Mouse (Mus musculus) heart, postnatal 14 days (tissue): ENCODE results near the gene Grm1. TPM values are rescaled to one million over a fixed set of nuclear protein-coding genes. Genes with fewer than 3 reads are reported as not detected.
"Not testable (repeated sequence)": the region's sequence is repeated elsewhere in the genome, so short reads cannot be mapped to it uniquely, and the experiment has no call there.

ENCODE experiments used
- DNase-seq, 2 experiments: peaks; one replicate each; pipeline ENCODE4 v3.0.0; 2021 to 2022
- intact Hi-C: fragments of 180-260 bp; cut with DNase I; formaldehyde crosslinking; loops from one replicate; pipeline ENCODE4 v1.15.1; 2025
- long read RNA-seq, 2 experiments: library from polyadenylated mRNA; stranded (forward); transcript quantifications; one replicate each; pipeline ENCODE4 v2.0.0; 2021
- total RNA-seq, 2 experiments: library from RNA; stranded (reverse); gene quantifications; 2 replicates each; pipeline ENCODE4 v1.2.3; 2021

Grm1 gene
- 1 to 10 TPM; 3.4 to 4.3 TPM for total RNA-seq
- long read RNA-seq, experiment 1 = 0 reads
- long read RNA-seq, experiment 2, partial matches to known transcripts = 0 of 1 reads
- long read RNA-seq, experiment 2, other reads (novel, unspliced or antisense) = 1 of 1 reads

DNA sequence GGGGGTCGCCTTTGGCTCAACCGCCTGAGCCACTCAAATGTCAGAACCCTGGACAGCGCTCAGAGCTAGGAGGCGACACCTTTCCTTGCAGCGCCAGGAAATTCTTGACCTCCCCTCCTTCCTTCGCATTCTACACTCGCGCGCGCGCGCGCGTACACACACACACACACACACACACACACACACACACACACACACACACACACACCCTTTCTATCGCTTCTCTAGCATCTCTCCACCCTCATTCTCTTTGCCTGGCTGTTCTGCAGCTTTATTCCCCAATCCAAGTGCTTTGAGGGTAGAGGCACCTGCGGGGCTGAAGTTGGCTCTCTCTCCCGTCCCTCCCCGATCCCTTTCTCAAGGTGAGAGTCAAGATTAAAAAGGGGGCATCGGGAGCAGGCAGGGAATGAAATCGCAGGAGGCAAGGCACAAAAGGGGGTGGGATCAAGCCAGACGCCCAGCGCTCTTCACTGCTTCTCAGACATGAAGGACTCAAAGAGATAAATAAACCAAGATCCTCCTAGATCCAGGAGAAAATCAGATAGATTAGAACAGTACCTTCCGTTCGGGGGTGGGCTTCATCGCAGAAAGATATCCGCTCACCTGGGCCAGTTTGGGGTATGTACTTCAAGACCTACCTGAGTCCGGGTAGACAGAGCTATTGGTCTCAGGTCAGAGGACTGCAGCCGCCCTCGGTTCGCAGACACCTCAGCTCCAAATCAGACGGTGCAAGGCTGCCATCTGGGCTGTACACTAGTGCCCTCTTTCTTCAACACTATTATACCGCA lies at the start of gene Grm1:
Gene Grm1 (minus strand): TSS at position 746 of the 788 bp plus-strand sequence.
- intact Hi-C loops = no loop called here
- DNase-seq = peak in 1 of 2 experiments; percentile 37

GRCm38 (mm10) chr10:11121781-11122180 lies 39.6 kb upstream of the Grm1 start:
- DNase-seq = no peak
- intact Hi-C loops = no loop called here

DNA sequence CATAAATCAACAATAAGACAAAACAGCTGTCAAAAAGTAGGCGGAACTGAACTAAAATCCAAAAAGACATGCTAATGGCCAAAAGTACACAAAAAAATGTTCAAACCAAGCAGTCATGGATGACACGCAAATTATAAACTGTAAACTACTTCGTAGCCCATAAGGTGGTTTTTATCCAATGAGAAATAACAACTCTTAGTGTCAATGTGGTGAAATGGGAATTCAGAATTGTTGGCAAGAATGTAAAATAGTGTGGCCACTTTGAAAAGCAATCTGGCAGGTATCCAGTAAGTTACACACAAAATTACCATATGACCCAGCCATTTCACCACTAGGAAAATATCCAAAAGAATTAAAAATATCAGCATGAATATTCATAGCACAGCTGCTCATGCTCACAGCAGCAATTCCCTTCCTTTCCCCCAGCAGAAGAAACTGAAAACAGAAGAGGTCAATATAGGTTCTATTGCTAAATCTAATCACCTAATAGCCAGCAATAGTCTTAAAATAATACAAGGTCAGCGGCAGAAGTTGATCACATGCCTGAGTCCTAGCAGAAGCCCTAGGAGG lies 16.4 kb upstream of the Grm1 start:
- intact Hi-C loops = no loop called here
- DNase-seq = no peak

GRCm38 (mm10) chr10:11086348-11086747 lies 4.2 kb upstream of the Grm1 start:
- DNase-seq = no peak
- intact Hi-C loops = no loop called here

GRCm38 (mm10) chr10:11080725-11081610 lies 1.2 kb downstream of the Grm1 start:
- no peak for DNase-seq
- intact Hi-C loops = no loop called here

- no peak for DNase-seq
Observed at GRCm38 (mm10) chr10:11080013-11080724, 2.0 kb downstream of the Grm1 start.

DNA sequence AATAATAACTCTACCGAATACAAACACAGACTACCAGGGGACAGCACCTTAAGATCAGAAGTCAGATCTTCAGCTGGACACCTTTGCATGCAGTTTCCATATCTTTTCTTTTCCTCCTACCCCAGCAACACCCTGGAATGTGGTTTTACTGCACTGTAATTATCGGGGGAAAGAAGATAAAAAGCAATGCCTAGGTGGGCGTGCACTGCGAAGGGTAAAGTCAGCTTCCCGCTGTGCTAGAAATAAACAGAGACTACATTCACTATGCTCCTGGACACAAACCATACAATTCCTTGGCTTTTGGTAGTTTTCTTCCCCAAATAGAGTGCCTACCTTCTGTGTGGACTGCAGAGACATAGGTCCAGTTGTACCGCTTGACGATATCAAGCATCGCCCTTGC lies 2.6 kb downstream of the Grm1 start:
- intact Hi-C loops = no loop called here
- DNase-seq = no peak

More at GRCm38 (mm10) chr10:11080013-11080724, 2.0 kb downstream of the Grm1 start:
- intact Hi-C loops = no loop called here

GRCm38 (mm10) chr10:11065136-11065535 lies 17.0 kb downstream of the Grm1 start:
- intact Hi-C loops = no loop called here
- DNase-seq = no peak

GRCm38 (mm10) chr10:11061318-11062071 lies 20.7 kb downstream of the Grm1 start:
- no peak for DNase-seq
- intact Hi-C loops = no loop called here

- intact Hi-C loops = no loop called here
Observed at GRCm38 (mm10) chr10:11049361-11049760, 32.8 kb downstream of the Grm1 start.

DNA sequence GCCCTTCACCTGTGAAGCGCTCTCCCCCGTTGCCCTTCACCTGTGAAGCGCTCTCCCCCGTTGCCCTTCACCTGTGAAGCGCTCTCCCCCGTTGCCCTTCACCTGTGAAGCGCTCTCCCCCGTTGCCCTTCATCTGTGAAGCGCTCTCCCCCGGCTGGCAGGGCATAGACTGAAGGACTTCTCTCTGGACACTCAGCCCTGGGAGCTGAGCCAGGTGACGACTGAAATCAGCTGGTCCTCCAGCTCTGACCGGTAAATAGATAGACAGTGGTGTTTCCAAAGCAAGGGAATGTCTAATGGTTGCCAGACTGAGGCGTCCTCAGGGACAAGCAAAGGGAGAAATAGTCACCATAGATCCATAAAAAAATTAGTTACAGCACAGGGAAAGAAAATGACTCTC lies 36.7 kb downstream of the Grm1 start:
- intact Hi-C loops = not testable (repeated sequence)
- DNase-seq = peak; percentile 40 to 47

More at GRCm38 (mm10) chr10:11049361-11049760, 32.8 kb downstream of the Grm1 start:
- DNase-seq = no peak

GRCm38 (mm10) chr10:11044455-11045106 lies 37.6 kb downstream of the Grm1 start:
- DNase-seq = no peak
- intact Hi-C loops = no loop called here

- DNase-seq = no peak
Observed at GRCm38 (mm10) chr10:11039323-11039722, 42.8 kb downstream of the Grm1 start.

GRCm38 (mm10) chr10:11032221-11032620 lies 49.9 kb downstream of the Grm1 start:
- DNase-seq = no peak
- intact Hi-C loops = no loop called here

More at GRCm38 (mm10) chr10:11039323-11039722, 42.8 kb downstream of the Grm1 start:
- intact Hi-C loops = no loop called here

DNA sequence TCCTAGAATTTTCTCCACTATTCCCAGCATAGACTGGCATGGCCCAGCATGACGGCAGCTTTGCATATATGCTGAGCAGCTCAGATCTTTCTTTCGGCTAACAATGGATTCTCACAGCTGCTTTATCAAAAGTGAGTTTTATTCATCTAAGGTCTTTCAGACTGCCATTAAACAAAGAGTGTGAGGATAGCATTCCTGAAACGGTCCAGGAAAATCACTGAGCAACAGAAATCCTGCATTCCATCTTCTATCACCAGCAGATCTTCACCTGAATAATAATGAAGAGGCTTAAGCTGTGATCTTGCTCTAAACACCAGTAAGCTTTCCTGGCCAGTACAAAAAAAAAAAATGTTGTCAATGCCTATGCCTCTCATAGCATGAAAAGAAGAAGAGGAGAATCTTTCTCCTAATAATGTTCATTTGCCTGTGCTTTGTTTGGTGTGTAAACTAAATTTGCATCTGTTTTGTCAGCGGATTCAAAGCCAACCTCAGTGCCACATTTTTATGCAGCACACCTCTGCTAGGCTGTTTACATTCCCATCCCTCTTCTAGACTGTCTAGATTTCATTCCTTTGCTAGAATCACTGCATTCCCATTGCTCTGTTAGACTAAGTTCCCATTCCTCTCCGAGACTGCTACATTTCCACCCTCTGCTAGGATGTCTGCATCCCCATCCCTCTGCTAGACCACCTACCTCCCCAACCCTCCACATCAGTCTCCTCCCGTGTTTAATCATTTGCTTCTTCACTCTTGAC lies 56.2 kb downstream of the Grm1 start:
- intact Hi-C loops = no loop called here
- DNase-seq = no peak

GRCm38 (mm10) chr10:11018970-11019531 lies 63.1 kb downstream of the Grm1 start:
- DNase-seq = no peak
- intact Hi-C loops = no loop called here

- no peak for DNase-seq
- intact Hi-C loops = no loop called here
Observed at GRCm38 (mm10) chr10:11013653-11014052, 68.5 kb downstream of the Grm1 start.

GRCm38 (mm10) chr10:10996766-10997165 lies 85.4 kb downstream of the Grm1 start:
- intact Hi-C loops = no loop called here
- DNase-seq = no peak
